Mouse (Mus musculus): ENCODE measurements around the gene Itga11. TPM values are rescaled to one million over a fixed set of nuclear protein-coding genes. Genes with fewer than 3 reads are reported as not detected.

The Itga11 gene
- total RNA-seq, 2 experiments from 2014 or later, result 2.7 to 4.1 TPM

DNA sequence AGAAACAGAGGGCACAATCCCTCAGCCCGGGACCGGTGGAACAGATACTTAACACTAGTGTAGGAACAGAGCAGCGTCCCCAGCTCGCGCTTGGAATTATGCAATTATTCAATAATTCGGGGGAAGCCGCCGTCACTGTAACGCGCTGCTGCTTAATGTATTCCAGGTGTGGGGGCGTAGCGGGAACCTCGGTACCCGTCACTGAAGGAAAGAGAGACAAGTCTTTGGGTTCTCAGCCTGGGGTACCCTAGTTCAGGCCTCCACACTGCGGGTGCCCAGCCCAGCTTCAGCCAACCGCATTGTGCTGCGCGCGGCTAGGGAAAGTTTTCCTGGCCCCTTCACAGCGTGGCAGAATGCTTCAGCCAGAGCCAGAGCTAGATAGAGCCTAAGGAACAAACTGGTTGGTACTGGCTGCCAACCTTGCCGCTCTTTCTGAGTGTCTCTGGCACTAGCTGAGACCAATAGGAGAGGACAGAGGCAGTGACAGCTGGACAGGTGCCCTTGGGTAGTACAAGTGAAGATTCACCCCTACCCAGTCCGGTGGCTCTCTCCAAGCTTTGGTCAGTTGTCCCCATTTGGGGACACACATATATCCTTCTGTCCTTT, 1.0 kb downstream of the Itga11 start:
- DNase-seq (ENCODE audit: low spot score in 2 of 2), result peak in 1 of 2 experiments; percentile 14

DNA sequence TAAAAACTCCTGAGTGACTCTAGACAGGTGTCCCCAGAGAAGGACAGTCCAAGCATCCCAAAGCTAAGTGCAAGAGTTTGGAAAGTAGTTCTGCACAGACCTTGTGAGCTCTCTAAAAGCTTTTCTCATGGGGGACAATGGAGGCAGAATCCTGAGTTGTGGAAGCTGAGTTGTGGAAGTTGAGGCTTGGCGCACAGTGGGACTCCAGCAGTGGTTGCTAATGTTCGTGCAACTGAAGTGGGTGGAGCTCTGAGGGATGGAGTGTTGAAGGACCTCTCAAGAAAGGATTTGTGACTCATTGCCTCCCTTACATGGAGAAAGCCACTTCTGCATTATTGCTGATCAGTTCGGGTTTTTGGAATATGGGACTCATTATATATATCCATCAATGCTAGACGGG, 1.8 kb downstream of the Itga11 start:
- no peak for DNase-seq (ENCODE audit: low spot score in 2 of 2)

DNA sequence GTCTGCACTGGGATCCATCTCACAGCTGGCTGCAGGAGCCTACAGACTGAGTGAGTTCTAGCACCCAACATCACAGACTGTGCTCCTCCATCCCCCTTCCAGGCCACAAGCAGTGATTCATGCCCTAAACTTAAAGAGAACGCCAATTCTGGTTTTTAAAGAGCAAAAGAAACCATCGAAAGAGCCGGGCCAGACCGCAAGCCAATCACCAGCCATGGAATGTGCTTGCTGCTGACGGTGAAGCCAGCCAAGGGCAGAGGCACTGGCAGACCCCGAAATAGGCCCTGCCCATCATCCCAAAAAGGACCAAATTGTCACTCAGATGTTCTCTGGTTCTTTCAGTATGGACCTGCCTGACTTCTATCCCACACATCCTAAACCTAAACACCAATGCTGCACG, 6.7 kb downstream of the Itga11 start:
- DNase-seq (ENCODE audit: low spot score in 2 of 2), result no peak

DNA sequence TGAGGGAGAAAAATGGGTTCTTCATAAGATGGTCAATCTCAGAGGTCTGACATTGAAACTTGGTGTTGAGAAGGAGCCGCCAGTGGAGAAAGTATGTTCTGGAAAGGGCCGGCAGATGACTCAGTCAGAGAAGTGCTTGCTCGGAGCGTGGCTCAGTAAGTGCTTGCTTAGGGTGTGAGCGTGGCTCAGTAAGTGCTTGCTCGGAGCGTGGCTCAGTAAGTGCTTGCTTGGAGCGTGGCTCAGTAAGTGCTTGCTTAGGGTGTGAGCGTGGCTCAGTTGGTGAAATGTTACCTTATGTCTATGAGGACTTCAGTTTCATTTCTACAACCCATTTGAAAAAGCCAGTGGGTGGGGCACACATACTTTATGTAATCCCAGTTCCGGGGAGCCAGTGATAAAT, 12.1 kb downstream of the Itga11 start:
- DNase-seq (ENCODE audit: low spot score in 2 of 2), result no peak

DNA sequence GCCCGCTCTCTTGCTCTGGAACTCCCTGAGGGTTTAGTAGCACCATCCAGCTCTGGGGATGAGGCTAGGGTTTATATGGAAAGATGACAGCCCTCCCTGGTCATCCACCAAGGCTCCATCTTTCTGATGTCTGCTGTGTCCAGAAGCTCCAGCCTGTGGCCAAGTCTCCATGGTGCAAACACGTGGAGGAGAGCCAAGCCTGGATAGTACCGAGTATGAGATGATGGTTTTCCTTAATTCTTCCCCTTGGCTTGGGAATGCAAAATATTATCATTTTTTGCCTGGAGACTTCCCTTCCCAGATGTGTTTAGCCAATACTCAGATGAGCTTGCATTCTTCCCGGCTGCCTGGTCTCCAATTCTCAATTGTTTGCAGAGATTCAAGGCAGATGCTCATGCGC, 16.4 kb downstream of the Itga11 start:
- no peak for DNase-seq (ENCODE audit: low spot score in 2 of 2)

DNA sequence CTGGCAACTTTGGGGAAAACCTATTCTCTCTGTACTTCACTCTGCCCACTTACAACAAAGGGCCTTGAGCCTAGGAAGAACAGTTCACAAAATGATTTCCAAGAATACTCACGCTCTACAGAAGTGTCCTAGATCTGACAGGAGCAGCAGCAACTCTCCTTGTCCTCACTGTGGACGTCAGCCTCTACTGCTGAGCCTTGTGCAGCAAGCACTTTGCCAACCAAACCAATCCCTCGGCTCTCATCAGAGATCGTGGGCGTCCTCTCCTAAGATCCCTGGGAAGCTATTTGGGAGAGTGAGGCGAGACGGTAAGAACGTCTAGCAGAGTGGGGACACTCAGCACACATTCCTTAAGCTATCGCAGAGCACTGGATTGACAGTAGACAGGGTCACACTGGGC, 17.6 kb downstream of the Itga11 start:
- no peak for DNase-seq (ENCODE audit: low spot score in 2 of 2)

DNA sequence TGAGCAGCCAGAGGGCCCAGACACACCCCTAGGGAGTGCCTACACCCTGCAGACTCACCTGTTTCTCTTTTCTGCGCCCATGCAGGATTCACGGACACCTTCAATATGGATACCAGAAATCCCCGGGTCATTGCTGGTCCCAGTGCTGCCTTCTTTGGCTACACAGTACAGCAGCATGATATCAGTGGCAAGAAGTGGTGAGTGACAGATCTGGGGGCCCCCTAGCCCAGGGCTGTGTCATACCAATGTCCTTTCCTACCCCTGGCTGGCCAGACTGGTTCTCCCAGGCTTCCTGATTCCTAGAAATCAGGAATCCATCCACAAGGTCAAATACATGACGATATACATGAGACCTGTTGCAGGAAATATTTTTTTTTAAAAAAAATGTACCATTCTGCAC, 19.2 kb downstream of the Itga11 start:
- DNase-seq (ENCODE audit: low spot score in 2 of 2), result no peak

DNA sequence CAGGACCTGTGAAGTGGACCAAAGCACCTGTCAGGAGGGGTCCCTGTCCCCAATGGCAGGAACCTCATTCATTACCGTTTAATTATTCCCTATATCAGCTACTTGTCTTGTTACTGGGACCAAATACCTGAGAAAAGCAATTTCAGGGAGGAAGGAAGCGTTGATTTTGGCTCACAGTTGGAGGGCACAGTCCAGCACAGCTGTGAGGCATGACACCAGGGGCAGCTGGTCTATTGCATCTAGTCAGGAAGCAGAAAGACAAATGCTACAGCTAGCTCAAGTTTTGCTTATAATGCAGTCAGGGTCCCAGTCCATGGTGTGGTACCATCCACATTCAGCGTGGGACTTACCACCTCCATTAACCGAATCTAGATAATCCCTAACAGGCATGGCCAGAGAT, 29.6 kb downstream of the Itga11 start:
- DNase-seq (ENCODE audit: low spot score in 2 of 2), result no peak

DNA sequence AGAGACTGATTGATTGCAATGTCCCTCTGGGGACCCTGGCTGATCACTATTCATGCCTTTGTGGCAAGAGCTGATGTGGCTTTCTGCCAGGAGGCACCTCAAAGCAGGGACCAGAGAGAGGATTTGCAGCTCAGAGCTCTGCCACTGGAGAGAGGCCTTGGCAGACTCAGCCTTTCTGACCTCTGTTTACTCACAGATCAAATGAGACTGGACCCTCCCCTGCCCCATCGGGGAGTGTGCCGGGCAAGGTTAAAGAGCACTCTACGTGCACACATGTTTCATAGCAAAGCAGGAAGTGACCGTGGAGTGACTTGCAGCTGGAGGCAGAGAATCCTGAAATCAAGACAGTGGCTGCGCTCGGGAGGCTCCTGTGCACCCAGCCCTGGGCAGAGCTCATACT, 30.2 kb downstream of the Itga11 start:
- no peak for DNase-seq (ENCODE audit: low spot score in 2 of 2)

DNA sequence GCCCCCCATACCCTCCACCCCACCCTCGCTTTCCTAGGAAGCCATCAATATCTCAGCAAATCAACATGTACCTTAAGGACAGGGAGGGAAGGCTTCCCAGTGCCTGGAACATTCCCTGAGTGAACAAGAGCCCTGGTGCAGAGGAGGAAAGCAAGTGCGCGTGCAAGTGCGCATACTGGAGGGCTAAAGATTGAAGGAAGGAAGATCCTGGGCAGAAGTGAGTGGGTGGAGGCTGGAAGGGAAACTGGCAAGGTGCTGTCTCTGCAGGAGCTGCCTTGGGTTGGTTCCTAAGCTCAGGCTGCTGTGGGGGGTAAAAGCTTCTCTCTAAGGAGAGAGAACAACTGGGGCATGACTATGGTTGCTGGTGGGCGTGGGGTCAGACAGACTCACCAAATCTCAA, 32.4 kb downstream of the Itga11 start:
- peak; percentile 42 to 44 for DNase-seq (ENCODE audit: low spot score in 2 of 2)

DNA sequence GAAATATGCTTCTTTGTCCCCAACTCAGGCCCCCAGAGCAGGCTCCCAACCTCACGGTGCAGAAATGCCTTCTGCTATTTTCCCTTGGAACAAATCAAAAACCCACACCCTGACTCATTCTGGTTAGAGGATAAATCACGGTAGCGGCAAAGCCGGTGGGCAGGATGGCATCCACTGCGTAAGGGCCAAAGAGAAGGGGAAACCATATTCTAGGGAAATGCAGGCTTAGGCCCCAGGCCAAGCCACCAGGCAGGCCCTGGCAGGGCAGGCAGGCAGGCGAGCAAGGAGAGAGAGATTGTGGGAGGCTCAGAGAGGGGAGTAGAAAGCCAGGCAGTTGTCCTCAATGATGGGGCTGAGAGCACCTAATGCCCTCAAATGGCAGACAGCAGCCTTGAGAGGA, 34.7 kb downstream of the Itga11 start:
- DNase-seq (ENCODE audit: low spot score in 2 of 2), result no peak

DNA sequence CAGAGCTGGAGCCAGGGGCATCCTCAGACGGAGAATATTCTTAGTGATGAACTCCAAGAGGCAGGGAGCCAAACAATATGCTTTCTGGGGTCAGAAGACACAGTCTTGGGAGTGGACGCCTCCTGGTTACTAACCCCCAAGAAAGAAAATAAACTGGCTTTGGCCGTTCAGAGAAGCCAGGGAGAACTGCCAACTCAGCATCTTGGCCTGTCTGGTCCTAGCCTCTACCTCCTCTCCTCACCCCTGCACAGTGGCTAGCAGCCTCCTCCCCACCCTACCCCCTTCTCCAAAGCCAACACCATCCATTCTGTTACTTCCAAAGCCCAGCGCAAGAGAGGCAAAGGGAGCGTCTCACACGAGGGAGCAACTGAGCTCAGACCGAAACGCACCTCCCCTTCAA, 35.4 kb downstream of the Itga11 start:
- DNase-seq (ENCODE audit: low spot score in 2 of 2), result no peak

DNA sequence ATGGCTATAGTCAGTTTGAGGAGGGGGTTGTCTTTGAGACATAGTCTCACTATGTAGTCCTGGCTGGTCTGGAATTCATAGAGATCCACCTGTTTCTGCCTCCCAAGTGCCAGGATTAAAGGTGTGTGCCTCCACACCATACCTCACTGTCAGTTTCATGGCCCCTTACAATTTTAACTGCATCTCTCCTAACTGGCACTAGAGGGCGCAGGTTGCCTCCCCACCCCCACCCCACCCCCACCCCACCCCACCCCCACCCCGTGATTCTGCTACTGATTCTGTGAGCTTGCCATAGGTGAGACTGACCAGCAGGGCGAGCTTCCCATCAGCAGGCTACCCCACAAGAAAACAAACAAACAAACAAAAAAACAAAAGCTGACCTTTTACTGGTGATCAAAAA, 36.7 kb downstream of the Itga11 start:
- no peak for DNase-seq (ENCODE audit: low spot score in 2 of 2)

DNA sequence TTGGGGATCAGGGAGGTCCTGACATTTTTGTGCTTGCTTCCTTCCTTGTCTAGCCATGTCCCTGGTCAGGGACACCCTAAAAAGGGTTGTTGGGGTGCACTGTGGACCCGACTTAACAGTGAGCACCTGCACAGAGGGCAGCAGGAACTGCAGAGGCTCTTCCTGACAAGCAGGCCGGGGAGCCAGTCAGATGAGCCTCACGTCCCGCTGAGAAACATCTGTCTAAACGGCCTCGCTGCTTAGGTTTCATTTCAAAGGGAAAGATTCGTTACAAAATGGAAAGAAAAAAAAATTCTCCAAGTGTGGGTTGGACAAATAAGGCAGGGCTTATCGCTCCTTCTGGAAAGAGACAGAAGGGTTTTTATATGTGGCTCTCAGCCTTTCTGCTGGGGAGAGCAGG, 40.4 kb downstream of the Itga11 start:
- no peak for DNase-seq (ENCODE audit: low spot score in 2 of 2)

DNA sequence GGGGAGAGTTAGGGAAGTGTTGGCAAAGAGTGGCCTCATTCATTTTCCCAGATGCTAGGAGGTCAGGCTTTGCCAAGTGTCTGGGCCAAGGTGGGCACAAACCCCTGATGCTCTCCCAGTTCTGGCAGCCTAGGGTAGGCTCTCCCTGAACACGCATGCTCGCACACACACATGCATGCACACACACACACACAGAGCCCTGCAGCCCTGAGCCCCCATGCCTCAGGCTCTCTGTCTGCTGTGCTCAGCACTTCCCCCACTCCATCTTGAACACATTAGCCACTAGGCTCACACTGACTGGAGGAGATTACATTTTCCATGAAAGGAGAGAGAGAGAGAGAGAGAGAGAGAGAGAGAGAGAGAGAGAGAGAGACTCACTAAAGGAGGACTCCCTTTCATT, 44.2 kb downstream of the Itga11 start:
- no peak for DNase-seq (ENCODE audit: low spot score in 2 of 2)

DNA sequence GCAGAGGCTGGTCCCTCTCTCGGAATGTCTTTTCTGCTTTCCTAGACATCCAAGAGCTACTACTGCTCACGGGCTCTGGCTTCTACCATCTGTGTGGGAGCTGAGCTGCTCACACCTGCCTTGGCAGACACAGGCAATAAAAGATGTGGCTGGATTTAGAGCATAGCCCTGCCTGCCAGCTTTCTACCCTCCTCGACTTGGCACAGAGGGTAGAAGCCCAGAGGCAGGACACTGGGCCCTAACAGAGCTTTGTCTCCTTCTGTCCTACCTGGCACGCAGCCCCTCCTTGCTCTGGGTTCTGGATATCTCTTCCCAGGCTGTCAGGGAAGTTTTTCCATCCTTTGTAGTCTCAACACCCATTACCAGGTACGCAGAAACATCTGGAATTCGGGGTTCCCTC, 45.1 kb downstream of the Itga11 start:
- DNase-seq (ENCODE audit: low spot score in 2 of 2), result peak in 1 of 2 experiments; percentile 21

DNA sequence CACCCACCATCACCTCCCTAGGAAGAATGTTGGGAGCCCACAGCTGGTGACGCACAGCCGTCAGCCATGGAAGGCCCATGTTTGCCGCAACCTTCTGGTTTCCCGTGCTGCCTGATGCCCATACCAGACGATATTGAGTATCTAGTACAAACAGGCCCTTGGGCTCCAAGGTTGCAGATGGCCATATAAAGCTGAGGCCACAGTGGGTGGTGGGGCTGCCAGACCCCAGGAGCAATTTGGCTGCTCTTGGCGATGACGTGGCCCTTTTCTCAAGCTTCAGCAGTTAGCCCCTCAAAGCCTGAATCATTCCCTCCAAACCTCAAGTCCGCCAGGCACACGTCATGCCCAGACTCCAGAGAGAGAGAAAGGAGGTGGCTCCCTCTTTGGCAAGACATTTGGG, 46.5 kb downstream of the Itga11 start:
- DNase-seq (ENCODE audit: low spot score in 2 of 2), result no peak

DNA sequence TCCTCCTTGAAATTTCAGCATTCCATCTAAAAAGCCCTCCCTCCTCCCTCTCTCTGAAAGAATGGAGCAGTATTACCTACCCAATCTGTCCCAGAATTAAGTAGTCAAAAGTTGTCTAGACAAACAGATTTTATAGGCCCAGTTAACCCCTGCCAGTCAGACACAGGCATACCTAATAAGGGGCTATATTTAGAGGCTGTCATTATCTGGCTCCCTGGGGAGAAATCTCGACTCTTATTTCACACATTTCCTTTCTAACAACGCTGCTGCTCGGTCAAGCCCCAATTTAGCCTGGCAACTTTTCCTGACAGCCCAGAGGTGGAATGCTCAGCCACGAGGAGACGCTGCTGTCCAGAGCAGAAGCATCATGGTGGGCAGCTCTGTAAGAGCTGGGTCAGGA, 47.6 kb downstream of the Itga11 start:
- no peak for DNase-seq (ENCODE audit: low spot score in 2 of 2)

DNA sequence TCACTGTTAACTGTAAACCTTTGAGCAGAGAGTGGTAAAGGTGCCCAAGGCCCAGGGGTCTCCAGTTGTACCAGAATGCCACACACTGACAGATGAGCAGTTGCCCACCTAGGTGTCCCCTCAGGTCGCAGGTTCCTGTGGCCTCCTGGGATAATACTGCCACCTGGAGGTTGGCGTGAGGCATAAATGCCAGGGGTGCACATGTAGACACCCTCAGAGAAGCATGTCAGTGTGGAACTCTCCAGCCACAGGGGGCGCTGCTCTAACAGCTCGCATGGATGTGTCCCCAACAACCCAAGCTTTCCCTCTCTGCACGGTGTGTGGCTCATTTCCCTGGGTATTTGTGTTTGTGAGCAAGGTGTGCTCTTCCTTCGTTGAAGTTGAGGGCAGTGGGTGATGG, 48.8 kb downstream of the Itga11 start:
- DNase-seq (ENCODE audit: low spot score in 2 of 2), result no peak

DNA sequence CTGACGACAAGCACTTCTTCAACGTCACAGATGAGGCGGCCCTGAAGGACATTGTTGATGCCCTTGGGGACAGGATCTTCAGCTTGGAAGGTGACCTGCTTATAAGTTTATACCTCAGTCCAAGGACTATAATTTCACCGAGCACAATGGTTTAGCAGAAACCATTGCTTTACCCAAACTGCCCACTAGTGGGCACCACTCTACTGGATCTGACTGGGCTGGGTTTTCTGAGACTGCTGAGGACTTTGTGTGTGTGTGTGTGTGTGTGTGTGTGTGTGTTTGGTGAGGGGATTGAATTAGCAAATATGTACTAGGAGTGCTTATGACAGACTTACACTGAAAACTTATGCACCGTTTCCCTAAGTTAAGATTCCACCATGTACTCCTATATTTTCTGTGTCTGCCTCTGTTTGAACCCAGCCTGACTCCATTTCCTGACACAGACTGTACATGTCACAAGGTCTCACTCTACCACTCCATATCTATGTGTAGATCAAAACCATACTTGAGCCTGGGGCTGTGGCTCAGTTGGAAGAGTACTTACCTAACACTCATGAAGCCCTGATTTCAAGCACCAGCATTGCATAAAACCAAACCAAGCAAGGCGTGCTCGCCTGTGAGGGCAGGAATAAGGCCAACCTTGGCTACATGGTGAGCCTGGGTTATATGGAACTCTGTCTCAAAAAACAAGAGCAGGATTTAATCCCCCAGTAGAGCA, 67.1 kb downstream of the Itga11 start:
- peak in 1 of 2 experiments; percentile 33 for DNase-seq (ENCODE audit: low spot score in 2 of 2)

DNA sequence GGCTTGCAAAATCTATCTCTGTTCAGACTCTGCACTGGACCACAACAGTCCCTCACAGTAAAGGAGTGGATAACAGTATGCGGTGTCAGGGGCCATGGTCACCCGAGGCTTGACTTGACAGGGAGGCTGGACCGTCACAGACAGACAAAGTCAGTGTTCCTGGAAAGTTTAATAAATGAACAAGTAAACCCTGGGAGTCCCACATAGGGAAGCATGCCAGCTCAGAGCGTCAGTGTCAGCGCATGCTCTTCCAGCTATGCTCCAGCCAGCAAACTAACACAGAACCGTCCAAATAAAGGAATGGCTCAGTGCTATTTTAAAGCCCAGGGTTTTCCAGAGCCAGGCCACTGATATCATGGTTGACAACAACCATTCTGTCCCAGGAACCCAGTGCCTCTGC, 69.0 kb downstream of the Itga11 start:
- no peak for DNase-seq (ENCODE audit: low spot score in 2 of 2)

DNA sequence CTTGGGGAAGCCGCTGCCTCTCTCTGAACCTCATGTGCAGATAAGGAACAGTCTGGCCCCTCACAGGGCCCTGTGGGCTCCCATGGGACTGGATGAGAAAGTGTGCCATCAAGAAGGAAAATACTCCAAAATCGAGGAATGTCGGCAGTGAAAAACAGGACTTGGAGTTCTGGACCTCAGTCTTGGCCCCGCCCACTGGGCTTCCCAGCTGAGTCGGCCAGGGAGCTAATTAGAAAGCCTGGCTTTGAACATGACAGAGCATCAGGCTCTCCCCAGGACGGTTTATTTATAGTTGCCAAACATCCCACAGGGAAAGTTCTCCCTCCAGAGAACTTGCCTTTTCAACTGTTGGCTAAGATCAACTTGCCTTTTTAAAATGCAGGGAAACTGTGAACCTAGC, 72.0 kb downstream of the Itga11 start:
- no peak for DNase-seq (ENCODE audit: low spot score in 2 of 2)

DNA sequence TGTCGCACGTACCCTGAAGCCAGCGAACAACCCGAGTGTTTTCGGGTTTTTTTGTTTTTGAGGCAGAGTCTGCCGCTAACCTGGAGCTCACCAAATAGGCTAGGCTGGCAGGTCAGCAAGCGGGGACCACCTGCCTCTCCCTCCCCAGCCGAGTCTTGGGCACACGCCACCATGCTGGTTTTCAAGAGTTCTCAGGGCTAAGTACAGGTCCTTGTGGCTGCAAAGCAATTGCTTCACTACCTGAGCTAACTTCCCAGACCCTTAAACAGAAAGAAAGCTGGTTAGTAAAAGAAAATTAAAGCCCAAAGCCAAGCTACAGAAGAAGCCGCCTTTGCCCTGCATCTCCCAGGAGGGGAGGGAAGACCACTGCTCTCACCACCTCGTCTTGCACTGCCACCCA, 72.8 kb downstream of the Itga11 start:
- DNase-seq (ENCODE audit: low spot score in 2 of 2), result no peak
